Mouse (Mus musculus) fat pad, adult 2 months (tissue): ENCODE data around the gene C1s2.
"Not testable (repeated sequence)": the region's sequence is repeated elsewhere in the genome, so short reads cannot be mapped to it uniquely, and the experiment has no call there.

Experiments
- DNase-seq: peaks from one replicate; pipeline ENCODE4 v3.0.0-alpha.2; 2011; ENCODE audit warnings: low read depth, low spot score; ENCODE audit errors: extremely low read depth

C1s2 gene

GRCm38 (mm10) chr6:124640997-124641396, 5.1 kb upstream of the C1s2 start:
- DNase-seq, result no peak

GRCm38 (mm10) chr6:124640041-124640440, 4.2 kb upstream of the C1s2 start:
- DNase-seq, result no peak

GRCm38 (mm10) chr6:124636858-124637460, 1.1 kb upstream of the C1s2 start:
- not testable (repeated sequence) for DNase-seq

DNA sequence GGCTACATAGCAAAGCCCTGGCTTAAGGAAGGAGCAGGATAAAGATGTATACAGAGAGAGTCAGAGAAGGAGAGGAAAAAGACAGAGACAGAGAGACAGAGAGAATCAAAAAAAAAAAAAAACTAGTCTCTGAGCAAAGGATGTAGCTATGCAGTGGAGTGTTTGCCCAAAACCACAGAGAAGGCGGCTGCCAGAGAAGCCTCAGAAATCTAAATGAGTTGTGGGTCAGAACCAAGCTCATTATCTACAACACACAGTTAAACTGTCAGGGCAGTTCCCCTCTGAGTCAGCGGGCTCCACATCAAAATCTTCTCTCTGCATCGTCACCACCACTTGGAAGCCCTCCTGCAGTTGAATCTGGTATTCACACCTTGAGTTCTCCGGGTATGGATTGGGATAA, 5.1 kb downstream of the C1s2 start:
- no peak for DNase-seq

GRCm38 (mm10) chr6:124626184-124626583, 9.7 kb downstream of the C1s2 start:
- DNase-seq, result not testable (repeated sequence)

GRCm38 (mm10) chr6:124625612-124626011, 10.3 kb downstream of the C1s2 start:
- no peak for DNase-seq

DNA sequence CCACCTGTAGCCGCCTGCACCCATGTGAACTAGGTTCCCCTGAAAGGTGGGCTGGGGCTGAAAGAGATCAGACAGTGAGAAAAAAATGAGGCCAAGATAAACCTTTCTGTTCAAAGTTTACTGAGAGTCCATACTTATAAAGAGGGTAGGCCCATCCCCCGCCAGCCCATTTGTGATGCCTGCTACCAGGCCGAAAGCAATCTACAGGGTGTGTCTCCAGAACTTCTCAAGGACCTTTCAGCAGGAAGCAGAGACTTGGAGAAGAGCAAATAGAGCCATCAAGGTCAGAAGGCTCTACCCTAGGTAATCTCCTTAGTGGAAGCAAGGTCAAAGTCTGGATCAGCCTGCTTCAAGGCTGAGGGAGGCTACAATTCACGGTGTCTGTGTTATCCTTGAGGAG, 33.9 kb downstream of the C1s2 start:
- no peak for DNase-seq

DNA sequence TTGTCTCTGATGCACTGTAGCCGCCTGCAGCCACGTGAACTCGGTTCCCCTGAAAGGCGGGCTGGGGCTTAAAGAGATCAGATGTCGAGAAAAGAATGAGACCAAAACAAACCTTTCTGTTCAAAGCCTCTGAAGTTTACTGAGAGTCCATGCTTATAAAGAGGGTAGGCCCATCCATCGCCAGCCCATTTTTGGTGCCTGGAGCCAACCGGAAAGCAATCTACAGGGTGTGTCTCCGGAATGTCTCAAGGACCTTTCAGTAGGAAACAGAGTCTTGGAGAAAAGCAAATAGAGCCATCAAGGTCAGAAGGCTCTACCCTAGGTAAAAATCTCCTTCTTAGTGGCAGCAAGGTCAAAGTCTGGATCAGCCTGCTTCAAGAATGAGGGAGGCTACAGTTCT, 42.8 kb downstream of the C1s2 start:
- no peak for DNase-seq

- DNase-seq, result no peak
Measured at GRCm38 (mm10) chr6:124592186-124592700, 43.6 kb downstream of the C1s2 start.

DNA sequence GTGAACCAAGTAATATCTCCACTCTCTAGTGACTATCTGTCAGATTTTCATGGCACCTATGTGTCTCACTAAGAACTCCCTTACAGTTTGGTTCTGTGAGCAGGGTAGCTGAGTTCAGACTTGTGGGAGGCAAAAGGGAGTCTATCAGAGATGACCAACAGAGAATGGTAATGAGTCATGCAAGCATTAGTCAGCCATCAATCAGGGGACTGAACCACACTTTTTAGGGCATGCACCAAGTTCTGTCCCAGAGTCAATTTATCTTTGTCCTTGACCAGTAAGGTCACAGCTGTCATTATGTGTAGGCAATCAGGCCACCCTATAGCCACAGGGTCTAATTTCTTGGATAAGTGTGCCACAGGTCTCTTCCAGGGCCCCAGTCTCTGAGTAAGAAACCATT, 47.1 kb downstream of the C1s2 start:
- no peak for DNase-seq

DNA sequence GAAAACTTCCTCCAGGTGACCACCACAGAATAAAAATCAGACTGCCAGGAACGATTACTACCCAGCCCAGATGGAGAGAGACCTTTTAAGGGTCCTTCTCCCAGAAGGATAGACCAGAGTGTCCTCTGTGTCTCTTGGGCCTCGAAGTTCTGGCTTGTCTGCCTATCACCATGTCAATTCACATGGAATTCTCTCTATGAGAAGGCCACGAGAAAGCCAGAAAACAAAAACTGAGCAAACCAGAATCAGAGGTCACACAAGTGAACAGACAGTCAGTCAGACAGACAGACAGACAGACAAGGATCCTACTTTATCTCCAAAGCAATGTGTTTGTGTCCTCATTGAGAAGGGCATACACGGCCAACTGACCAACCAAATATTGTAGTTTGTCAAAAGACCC, 49.6 kb downstream of the C1s2 start:
- no peak for DNase-seq

DNA sequence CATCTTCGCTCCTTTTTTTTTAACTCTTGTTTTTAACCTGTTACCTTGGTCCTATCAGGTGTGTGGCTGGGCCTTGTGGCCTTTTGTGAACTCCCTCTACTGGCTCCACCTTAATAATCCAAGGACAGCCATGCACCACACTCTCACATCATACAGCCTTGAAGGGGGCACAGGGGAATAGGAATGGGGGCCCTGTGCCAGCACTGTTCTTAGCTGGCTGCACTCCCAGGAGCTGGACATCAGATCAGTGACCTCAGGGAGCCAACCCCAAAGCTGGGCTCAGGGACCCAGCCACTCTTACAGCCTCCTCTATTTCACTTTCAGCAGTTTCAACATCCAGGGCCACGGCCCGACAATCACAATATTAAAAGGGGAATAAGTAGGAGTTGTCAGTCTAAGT, 50.1 kb downstream of the C1s2 start:
- no peak for DNase-seq

GRCm38 (mm10) chr6:124584935-124585334, 51.0 kb downstream of the C1s2 start:
- DNase-seq, result no peak

- no peak for DNase-seq
Measured at GRCm38 (mm10) chr6:124582231-124582630, 53.7 kb downstream of the C1s2 start.

DNA sequence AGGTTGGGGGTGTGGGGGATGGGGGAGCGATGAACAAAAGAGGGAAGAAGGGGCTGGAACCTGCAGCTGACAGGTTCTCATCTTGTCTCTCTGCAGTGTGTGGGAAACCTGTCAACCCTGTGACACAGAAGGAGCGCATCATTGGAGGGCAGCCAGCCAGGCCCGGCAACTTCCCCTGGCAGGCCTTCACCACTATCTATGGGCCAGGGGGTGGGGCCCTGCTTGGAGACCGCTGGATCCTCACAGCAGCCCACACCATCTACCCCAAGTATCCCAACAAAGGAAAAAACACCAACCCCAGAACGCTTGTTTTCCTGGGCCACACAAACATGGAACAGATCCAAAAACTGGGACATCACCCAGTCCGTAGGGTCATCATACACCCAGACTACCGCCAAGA, 55.7 kb downstream of the C1s2 start:
- DNase-seq, result not testable (repeated sequence)

DNA sequence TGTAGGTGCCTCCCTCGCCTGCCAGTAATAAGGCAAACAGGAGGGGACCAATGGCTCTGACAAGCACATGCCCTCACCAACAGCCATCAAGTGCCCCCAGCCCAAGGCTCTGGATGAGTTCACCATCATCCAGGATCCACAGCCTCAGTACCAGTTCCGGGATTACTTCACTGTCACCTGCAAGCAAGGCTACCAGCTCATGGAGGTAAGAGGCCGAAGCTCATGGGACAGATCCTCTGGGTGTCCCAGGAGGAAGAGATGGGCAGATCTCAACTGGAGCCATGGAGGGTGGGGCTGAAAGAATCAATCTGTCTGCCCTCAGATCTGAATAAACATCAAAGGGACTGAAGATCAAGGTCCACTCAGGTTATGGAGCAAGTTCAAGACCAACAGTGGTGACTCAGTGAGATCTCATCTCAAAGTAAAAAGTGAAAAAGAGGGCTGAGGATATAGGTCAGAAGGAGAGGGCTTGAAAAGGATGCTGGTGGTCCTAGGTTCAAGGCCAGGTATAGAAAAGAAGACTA, 60.7 kb downstream of the C1s2 start:
- DNase-seq, result not testable (repeated sequence)
